Mouse (Mus musculus) lung, adult 10 weeks (tissue): Measurements from ENCODE around the gene Fam90a1b. TPM values are rescaled to one million over a fixed set of nuclear protein-coding genes. Genes with fewer than 3 reads are reported as not detected.

Source experiments
- polyA plus RNA-seq: library from polyadenylated mRNA; stranded (reverse); fragments of 350-450 nt; fragmentation: Illumina TruSeq; extraction: RNeasy Lipid Tissue Mini Kit (QIAGEN cat#74804); gene quantifications from one replicate; pipeline ENCODE4 v1.2.3, GENCODE M21; 2014; ENCODE audit warnings: low read depth, low replicate concordance; ENCODE audit not compliant: insufficient read depth

Fam90a1b gene
- not detected for polyA plus RNA-seq

DNA sequence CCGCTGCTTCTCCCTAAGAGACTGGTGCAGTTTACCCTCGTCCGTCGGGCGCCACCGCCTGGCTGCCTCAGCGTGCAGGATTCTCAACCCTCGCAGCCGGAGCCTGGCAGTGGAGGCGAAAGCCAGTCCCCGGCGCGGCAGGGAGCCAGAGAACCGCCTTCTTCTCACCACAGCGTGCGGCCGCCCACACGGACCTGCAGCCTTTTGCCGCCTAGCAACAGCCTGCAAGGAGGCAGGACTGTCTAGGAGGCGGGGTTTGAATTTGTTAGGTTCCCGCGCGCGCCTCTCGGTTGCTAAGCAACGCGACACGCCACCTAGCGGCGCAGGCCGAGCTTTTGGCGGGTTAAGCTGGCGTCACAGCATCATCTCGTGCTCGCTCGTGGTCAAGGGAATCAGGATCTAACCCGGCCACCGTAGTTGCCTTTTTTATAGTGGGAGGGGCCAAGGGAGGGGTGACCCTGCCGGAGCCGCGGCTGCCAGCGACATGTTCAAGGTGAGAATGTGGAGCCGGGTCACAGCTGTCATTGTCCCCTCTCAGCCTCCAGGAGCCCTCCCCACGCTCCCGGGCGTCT is at the start of gene Fam90a1b, which contains the start of gene Apoo:
TSS of gene Fam90a1b (minus strand) at position 108 of the 572 bp plus-strand sequence.
TSS of gene Apoo (plus strand) at position 448 of the 572 bp plus-strand sequence.

Other genes with a start within 250 kb of the Fam90a1b start
- gene Zfx, start 243.1 kb downstream of the Fam90a1b start, polyA plus RNA-seq = 8.3 TPM
- 68.5 TPM for gene Eif2s3x, start 153.9 kb downstream of the Fam90a1b start, polyA plus RNA-seq
- gene Klhl15, start 132.2 kb downstream of the Fam90a1b start, polyA plus RNA-seq = 2.3 TPM
- gene Apoo, start 340 bp upstream of the Fam90a1b start, polyA plus RNA-seq = 28.1 TPM
- 62.1 TPM for gene Maged1, start 175.4 kb upstream of the Fam90a1b start, polyA plus RNA-seq